Mouse (Mus musculus) midbrain, embryonic 10.5 days (tissue): ENCODE results near the gene Ppp4r3a. TPM values are rescaled to one million over a fixed set of nuclear protein-coding genes. Genes with fewer than 3 reads are reported as not detected.

Experiments used
- DNase-seq: peaks from one replicate; pipeline ENCODE4 v3.0.0-alpha.2; 2017; ENCODE audit warnings: low spot score
- H3K27ac ChIP-seq: fragments of 300-500 bp; sonication (generic); replicated peaks from 2 replicates; pipeline ENCODE4 v1.5.1; 2016; ENCODE audit warnings: mild to moderate bottlenecking
- H3K27me3 ChIP-seq: fragments of 300-500 bp; sonication (generic); 2 replicates; pipeline ENCODE4 v1.6.1; 2016; ENCODE audit warnings: low read depth, mild to moderate bottlenecking; ENCODE audit not compliant: poor library complexity, severe bottlenecking
- H3K36me3 ChIP-seq: fragments of 300-500 bp; sonication (generic); 2 replicates; pipeline ENCODE4 v1.6.1; 2016; ENCODE audit warnings: mild to moderate bottlenecking, moderate library complexity
- H3K4me1 ChIP-seq: fragments of 300-500 bp; sonication (generic); 2 replicates; pipeline ENCODE4 v1.6.1; 2016
- H3K4me3 ChIP-seq: fragments of 300-500 bp; sonication (generic); 2 replicates; pipeline ENCODE4 v1.5.1; 2016; ENCODE audit warnings: mild to moderate bottlenecking, moderate library complexity
- H3K9me3 ChIP-seq: fragments of 300-500 bp; sonication (generic); replicated peaks from 2 replicates; pipeline ENCODE4 v1.6.1; 2016; ENCODE audit warnings: mild to moderate bottlenecking
- WGBS: fragments of 180-500 bp; shearing (Covaris S2); methylation state at CpG from one replicate; pipeline ENCODE4 v1.1.7; 2016; 5-methylcytosine and 5-hydroxymethylcytosine counted together
- microRNA counts: library from miRNA; unstranded; fragments of <30 nt; microRNA quantifications from one replicate; lab custom pipeline; 2017
- microRNA-seq: library from miRNA; unstranded; fragments of <30 nt; microRNA quantifications from one replicate; pipeline ENCODE4, GENCODE M21; 2017
- polyA plus RNA-seq: library from polyadenylated mRNA; unstranded; fragments of >200 nt; fragmentation: Nextera tagmentation; extraction: Ambion mirVana; gene quantifications from 2 replicates; pipeline ENCODE4 v1.2.1, GENCODE M21; 2016

Gene Ppp4r3a
- polyA plus RNA-seq, 1 experiment from 2014 or later: 51.5 TPM

DNA sequence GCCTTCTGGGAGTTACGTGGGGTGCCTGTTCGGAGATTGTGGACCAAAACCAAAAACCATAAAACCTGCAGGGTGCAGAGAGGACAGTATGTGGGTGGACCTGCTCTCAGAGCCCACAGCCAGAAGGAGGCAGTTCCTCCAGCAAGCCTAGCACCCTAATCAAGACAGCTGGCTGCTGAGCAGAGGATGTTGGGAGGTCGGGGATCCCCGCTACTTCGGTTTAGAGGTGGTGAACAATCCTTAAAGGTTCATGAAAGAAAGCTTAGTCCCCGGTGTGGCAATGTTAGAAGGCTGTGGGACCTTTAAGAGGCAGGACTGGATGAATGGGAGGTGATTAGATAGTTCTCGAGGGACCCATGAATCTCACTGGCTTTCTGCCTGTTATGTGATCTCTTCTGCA is 91.0 kb downstream of the Ppp4r3a start:
- WGBS: 90% methylated on average over 7 of the region's 7 CpGs
- no peak overlapping the region for H3K4me3 ChIP-seq
- no peaks in the 10 kb centered on the region for H3K9me3 ChIP-seq
- H3K4me1 ChIP-seq: peaks cover 87% of the 10 kb centered on the region
- peaks cover 23% of the 10 kb centered on the region for H3K27me3 ChIP-seq
- DNase-seq: no peak
- peaks cover 5% of the 10 kb centered on the region; the same call in 1 of the 2 replicates for H3K36me3 ChIP-seq
- H3K27ac ChIP-seq: no peak overlapping the region

DNA sequence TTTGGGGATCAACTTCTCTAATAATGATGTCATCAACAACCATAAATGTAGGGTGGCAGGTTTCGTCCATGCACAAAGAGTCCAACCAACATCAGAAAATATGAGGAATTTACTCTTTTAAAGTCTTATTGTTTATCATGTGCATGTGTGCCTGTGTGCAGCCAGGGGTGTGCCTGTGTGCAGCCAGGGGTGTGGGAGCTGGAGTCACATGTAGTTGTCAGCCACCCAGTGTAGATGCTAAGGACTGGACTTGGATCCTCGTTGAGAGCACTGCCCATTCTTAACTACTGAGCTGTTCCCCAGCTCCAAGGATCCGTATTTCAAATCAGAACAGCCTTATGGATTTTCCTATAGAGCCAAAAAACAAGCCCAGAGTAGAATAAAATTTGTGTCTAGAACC is 92.4 kb downstream of the Ppp4r3a start:
- 80% methylated on average over 3 of the region's 3 CpGs for WGBS
- no peaks in the 10 kb centered on the region for H3K9me3 ChIP-seq
- H3K27me3 ChIP-seq: peaks cover 23% of the 10 kb centered on the region
- H3K4me1 ChIP-seq: peaks cover 78% of the 10 kb centered on the region
- H3K36me3 ChIP-seq: peaks cover 5% of the 10 kb centered on the region; the same call in 1 of the 2 replicates
- peak overlapping the region; percentile 69; the same call in 1 of the 2 replicates for H3K27ac ChIP-seq
- H3K4me3 ChIP-seq: no peak overlapping the region
- DNase-seq: no peak

DNA sequence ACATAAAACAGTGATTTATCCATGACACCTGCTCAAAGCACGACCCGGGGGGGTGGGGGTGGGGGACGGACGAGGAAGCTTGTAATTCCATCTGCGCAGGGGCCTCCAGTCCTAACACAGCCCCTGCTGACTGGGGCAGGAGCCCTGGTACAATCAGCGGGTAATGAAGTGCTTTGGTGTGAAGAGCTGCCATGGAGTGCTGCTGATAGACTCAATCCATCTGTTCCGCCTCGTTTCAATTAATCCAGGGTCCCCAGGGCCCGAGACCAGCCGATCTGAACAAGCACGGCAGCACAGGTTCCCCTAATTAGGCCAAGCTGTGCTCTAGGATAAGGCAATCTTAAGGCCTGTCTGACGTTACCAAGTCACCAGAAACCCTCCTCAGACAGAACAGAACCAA is 93.2 kb downstream of the Ppp4r3a start:
- peak overlapping the region; percentile 69 for H3K27ac ChIP-seq
- WGBS: 31% methylated on average over 12 of the region's 12 CpGs
- H3K4me1 ChIP-seq: peaks cover 70% of the 10 kb centered on the region
- H3K9me3 ChIP-seq: no peaks in the 10 kb centered on the region
- H3K36me3 ChIP-seq: peaks cover 5% of the 10 kb centered on the region; the same call in 1 of the 2 replicates
- H3K4me3 ChIP-seq: no peak overlapping the region
- H3K27me3 ChIP-seq: peaks cover 23% of the 10 kb centered on the region
- peak; percentile 47 for DNase-seq

DNA sequence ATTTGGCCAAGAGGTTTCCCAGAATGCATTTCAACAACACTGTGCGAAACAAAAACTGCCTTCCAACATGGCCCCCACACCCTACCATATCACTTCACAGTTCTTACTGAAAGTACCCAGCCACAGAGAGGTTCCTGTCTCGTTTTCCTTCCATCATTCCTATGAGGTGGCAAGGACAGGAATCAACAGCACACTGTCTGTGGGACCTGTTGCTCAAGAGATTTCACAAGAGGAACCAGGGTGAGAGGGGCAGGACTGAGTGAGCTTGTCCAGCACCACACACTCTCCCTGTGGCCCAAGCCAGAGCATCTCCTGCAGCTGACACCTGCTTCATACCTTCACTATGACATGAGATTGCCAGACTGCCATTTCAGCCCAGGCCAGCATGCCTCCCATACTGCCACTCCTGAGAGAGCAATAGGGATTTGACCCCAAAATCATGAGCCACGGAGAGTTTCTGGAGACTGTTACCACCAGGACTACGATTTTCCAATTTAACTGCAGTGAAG is 93.7 kb downstream of the Ppp4r3a start:
- H3K27ac ChIP-seq: no peak overlapping the region
- peaks cover 5% of the 10 kb centered on the region; the same call in 1 of the 2 replicates for H3K36me3 ChIP-seq
- peaks cover 21% of the 10 kb centered on the region for H3K27me3 ChIP-seq
- WGBS: 74% methylated on average over 4 of the region's 4 CpGs
- peaks cover 69% of the 10 kb centered on the region for H3K4me1 ChIP-seq
- H3K9me3 ChIP-seq: no peaks in the 10 kb centered on the region
- no peak for DNase-seq
- H3K4me3 ChIP-seq: no peak overlapping the region

MicroRNAs encoded within 50 kb of the gene (microRNA counts, 519-probe panel; counts per million panel counts)
- not detected for microRNA mmu-miR-1190 (lab: Ali Mortazavi, UCI)

Small RNAs within 50 kb of the gene (microRNA-seq; reads per million reads assigned to microRNA genes)
- gene Mir1190: not detected

Other genes starting within 250 kb of the Ppp4r3a start
- gene Gpr68, start 175.5 kb downstream of the Ppp4r3a start, polyA plus RNA-seq: 0.29 and 1.1 TPM in 2 replicates
- 14.8 and 15.8 TPM in 2 replicates for gene Ccdc88c, start 54.6 kb downstream of the Ppp4r3a start, polyA plus RNA-seq